ENCODE assay signal across 14 mouse cellular contexts in the genomic region with DNA sequence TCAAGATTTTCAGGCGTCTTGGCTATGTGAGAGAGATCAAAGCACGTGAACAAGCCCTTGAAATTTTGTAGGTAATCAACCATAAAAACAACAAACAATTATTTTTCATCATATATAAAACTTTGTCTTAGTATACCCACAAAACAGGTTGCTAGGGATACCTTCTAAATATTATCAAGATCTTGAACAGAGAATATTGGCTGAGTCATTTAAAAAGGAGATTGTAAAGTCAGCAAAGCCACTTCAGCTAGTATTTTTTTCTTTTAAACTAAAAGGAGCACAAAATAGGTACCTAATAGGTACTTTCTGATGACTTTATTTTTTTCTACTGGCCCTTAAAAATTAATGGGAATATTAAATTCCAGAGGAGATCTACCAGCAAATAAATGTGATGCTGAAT. TPM values are rescaled to one million over a fixed set of nuclear protein-coding genes. Genes with fewer than 3 reads are reported as not detected.
DNase-seq lines count a peak whose midpoint lies in the region; ATAC-seq and TF ChIP-seq lines count a peak whose summit lies in the region.
"Had no signal": no experiment of that assay in that cellular context is flagged by ENCODE, and none has a peak within 500 bp of the region (broad histone marks: within the 10 kb centered on the region; RNA-seq: fewer than 3 reads in every experiment).

No protein-coding gene starts in this region.

- dilution Hi-C loops in CH12.LX (cut with MboI; ENCODE audit: extremely low pct_ligation_motif_present, extremely low pct_unique_long_range_greater_than_20kb, low sequenced_read_pairs), result no loop called here

- 0 out of 2 replicates have a peak overlapping the region, but pooled peaks have one; percentile 0 for H3K4me2 ChIP-seq in heart, embryonic 15.5 days
- peak overlapping the region; percentile 95 for H3K4me2 ChIP-seq in CH12.LX (ENCODE audit: insufficient read depth, low read depth, poor library complexity, severe bottlenecking)
- H3K4me2 ChIP-seq in forebrain, embryonic 15.5 days (replicated peaks), result peak overlapping the region; percentile 78; the same call in 1 of the 2 replicates
- peak overlapping the region; percentile 65 for H3K4me2 ChIP-seq in midbrain, embryonic 14.5 days (ENCODE audit: low read length)
- H3K4me2 ChIP-seq: embryonic facial prominence, embryonic 12.5 days; intestine, embryonic 15.5 days had no signal

- H3K9me3 ChIP-seq in heart, embryonic 15.5 days (replicated peaks), result no peaks in the 10 kb centered on the region
- no peaks in the 10 kb centered on the region for H3K9me3 ChIP-seq in CH12.LX (replicated peaks; ENCODE audit: low read length)
- no peaks in the 10 kb centered on the region for H3K9me3 ChIP-seq in forebrain, embryonic 15.5 days
- H3K9me3 ChIP-seq in midbrain, embryonic 14.5 days (ENCODE audit: control insufficient read depth, low read length), result no peaks in the 10 kb centered on the region
- H3K9me3 ChIP-seq: embryonic facial prominence, embryonic 12.5 days; intestine, embryonic 15.5 days had no signal

- peaks cover 52% of the 10 kb centered on the region for H3K79me2 ChIP-seq in CH12.LX (replicated peaks; ENCODE audit: control insufficient read depth, extremely low read depth, insufficient read depth, poor library complexity, severe bottlenecking)

- H3K9ac ChIP-seq in heart, embryonic 15.5 days, result no peak overlapping the region
- H3K9ac ChIP-seq in CH12.LX (ENCODE audit: insufficient read depth, low read depth), result peak overlapping the region; percentile 95; the same call in 1 of the 2 replicates
- 0 out of 2 replicates have a peak overlapping the region, but pooled peaks have one; percentile 24 for H3K9ac ChIP-seq in forebrain, embryonic 15.5 days (replicated peaks)
- H3K9ac ChIP-seq in midbrain, embryonic 14.5 days (replicated peaks; ENCODE audit: low read length), result no peak overlapping the region
- H3K9ac ChIP-seq: embryonic facial prominence, embryonic 12.5 days; intestine, embryonic 15.5 days; lung, embryonic 14.5 days had no signal

- TF ChIP-seq POLR2A in CH12.LX (IDR thresholded peaks at IDR 0.05; ENCODE audit: low read depth, low read length), result no peak

- no peaks in the 10 kb centered on the region for H3K27me3 ChIP-seq in heart, embryonic 15.5 days
- H3K27me3 ChIP-seq in CH12.LX (replicated peaks), result no peaks in the 10 kb centered on the region
- H3K27me3 ChIP-seq in forebrain, embryonic 15.5 days, result no peaks in the 10 kb centered on the region
- H3K27me3 ChIP-seq in midbrain, embryonic 14.5 days (ENCODE audit: control insufficient read depth, insufficient read depth, low read length), result no peaks in the 10 kb centered on the region
- H3K27me3 ChIP-seq: embryonic facial prominence, embryonic 12.5 days; intestine, embryonic 15.5 days had no signal

- intact Hi-C loops in gastrocnemius, postnatal 36 days (cut with DNase I), result no loop called here

- no peak for TF ChIP-seq EP300 in CH12.LX (IDR thresholded peaks at IDR 0.05; ENCODE audit: low read length)

- no peak for ATAC-seq in heart, embryonic 15.5 days (replicated peaks; ENCODE audit: insufficient number of reproducible peaks, insufficient read depth, low FRiP score, low read depth)
- no peak for ATAC-seq in forebrain, embryonic 15.5 days (replicated peaks)
- no peak for ATAC-seq in midbrain, embryonic 14.5 days (ENCODE audit: low FRiP score, low TSS enrichment)
- ATAC-seq: intestine, embryonic 15.5 days had no signal

- peaks cover 16% of the 10 kb centered on the region for H3K4me1 ChIP-seq in heart, embryonic 15.5 days (replicated peaks)
- H3K4me1 ChIP-seq in CH12.LX (ENCODE audit: control insufficient read depth in 1 of 2, insufficient read depth in 2 of 2), result peaks cover 0 to 39% of the 10 kb centered on the region in 2 experiments; a peak in 2 of 4 replicates
- peaks cover 25% of the 10 kb centered on the region for H3K4me1 ChIP-seq in forebrain, embryonic 15.5 days
- H3K4me1 ChIP-seq in midbrain, embryonic 14.5 days (ENCODE audit: control insufficient read depth, insufficient read depth, low read length), result peaks cover 16% of the 10 kb centered on the region

- 87% methylated on average over 2 of the region's 2 CpGs for WGBS in heart, embryonic 15.5 days
- WGBS in forebrain, embryonic 15.5 days, result 69% methylated on average over 2 of the region's 2 CpGs
- 77% methylated on average over 2 of the region's 2 CpGs for WGBS in midbrain, embryonic 14.5 days

- no peak overlapping the region for H3K4me3 ChIP-seq in heart, embryonic 15.5 days
- peak overlapping the region; percentile 46 to 100 (median 95) for H3K4me3 ChIP-seq in CH12.LX (replicated peaks in 1 of 3; ENCODE audit: low read depth in 2 of 3, low read length in 2 of 3, poor library complexity in 1 of 3)
- no peak overlapping the region for H3K4me3 ChIP-seq in forebrain, embryonic 15.5 days
- H3K4me3 ChIP-seq in midbrain, embryonic 14.5 days (replicated peaks; ENCODE audit: low read depth, low read length), result no peak overlapping the region
- H3K4me3 ChIP-seq: embryonic facial prominence, embryonic 12.5 days; intestine, embryonic 15.5 days had no signal

- in situ Hi-C loops in CH12.LX (cut with MboI; ENCODE audit: low pct_ligation_motif_present, low pct_unique_long_range_greater_than_20kb, low sequenced_read_pairs), result no loop called here

- no peak overlapping the region for H3K27ac ChIP-seq in heart, embryonic 15.5 days
- H3K27ac ChIP-seq in CH12.LX (ENCODE audit: insufficient read depth, low read depth), result no peak overlapping the region; the same call in 1 of the 2 replicates
- H3K27ac ChIP-seq in forebrain, embryonic 15.5 days (replicated peaks), result no peak overlapping the region
- H3K27ac ChIP-seq in midbrain, embryonic 14.5 days (replicated peaks; ENCODE audit: low read depth, low read length), result no peak overlapping the region
- H3K27ac ChIP-seq: embryonic facial prominence, embryonic 12.5 days; intestine, embryonic 15.5 days had no signal

- TF ChIP-seq CTCF in CH12.LX (conservative IDR thresholded peaks at IDR 0.05 in 1 of 2, IDR thresholded peaks at IDR 0.05 in 1 of 2; ENCODE audit: low read depth in 2 of 2, low read length in 2 of 2), result no peak

- DNase-seq in heart, adult 11 months, result no peak
- no peak for DNase-seq in CH12.LX (ENCODE audit: extremely low read depth)
- no peak for DNase-seq in midbrain, embryonic 14.5 days
- no peak for DNase-seq in retina, embryonic 14.5 days (ENCODE audit: low spot score)
- no peak for DNase-seq in gastrocnemius, postnatal 36 days
- DNase-seq: adrenal gland, postnatal 14 days; cerebellum, postnatal 36 days; heart, postnatal 10 days; left cerebral cortex, postnatal 4 days; lung, embryonic 14.5 days had no signal

- TF ChIP-seq RAD21 in CH12.LX (IDR thresholded peaks at IDR 0.05; ENCODE audit: low read depth, low read length), result no peak

- H3K36me3 ChIP-seq in heart, embryonic 15.5 days, result no peaks in the 10 kb centered on the region
- peaks cover 0 to 2% of the 10 kb centered on the region in 2 experiments for H3K36me3 ChIP-seq in CH12.LX (replicated peaks in 1 of 2; ENCODE audit: control insufficient read depth in 1 of 2, insufficient read depth in 1 of 2, low read length in 1 of 2)
- no peaks in the 10 kb centered on the region for H3K36me3 ChIP-seq in forebrain, embryonic 15.5 days
- H3K36me3 ChIP-seq in midbrain, embryonic 14.5 days (ENCODE audit: control insufficient read depth, insufficient read depth, low read length), result no peaks in the 10 kb centered on the region
- H3K36me3 ChIP-seq: embryonic facial prominence, embryonic 12.5 days; intestine, embryonic 15.5 days had no signal

TF ChIP-seq in CH12.LX, 34 proteins besides CTCF, POLR2A, EP300 and RAD21:
- no peak for TF ChIP-seq MEF2A (IDR thresholded peaks at IDR 0.05; ENCODE audit: borderline replicate concordance, low read depth, low read length)
- TF ChIP-seq MAFK (IDR thresholded peaks at IDR 0.05; ENCODE audit: insufficient replicate concordance, low read length), result peak; percentile 61; the same call in 1 of the 2 replicates
- TF ChIP-seq SIN3A (IDR thresholded peaks at IDR 0.05; ENCODE audit: low read length), result no peak
- no peak for TF ChIP-seq ZNF384 (IDR thresholded peaks at IDR 0.05; ENCODE audit: low read depth, low read length)
- no peak for TF ChIP-seq NRF1 (IDR thresholded peaks at IDR 0.05; ENCODE audit: low read depth, low read length)
- no peak for TF ChIP-seq ELF1 (IDR thresholded peaks at IDR 0.05; ENCODE audit: low read depth, low read length)
- no peak for TF ChIP-seq MAX (IDR thresholded peaks at IDR 0.05; ENCODE audit: low read length)
- no peak; the same call in 1 of the 2 replicates for TF ChIP-seq MXI1 (IDR thresholded peaks at IDR 0.05; ENCODE audit: low read depth, low read length)

RNA-seq across cellular contexts. Expression of a gene that starts 2.5 kb away (rescaled TPM):
- 15.0 and 16.7 TPM in 2 replicates for polyA plus RNA-seq in heart, embryonic 15.5 days (2015; fragmentation: Nextera tagmentation; extraction: Ambion mirVana)
- 45.2 and 47.6 TPM in 2 replicates for total RNA-seq in CH12.LX (2012; rRNA removed)
- total RNA-seq in CH12.LX (2014; rRNA removed), result 32.9 and 33.2 TPM in 2 replicates
- 35.4 and 42.1 TPM in 2 replicates for polyA plus RNA-seq in CH12.LX (2012; ENCODE audit: insufficient read length, low read depth)
- polyA plus RNA-seq in forebrain, embryonic 15.5 days (2015; fragmentation: Nextera tagmentation; extraction: Ambion mirVana), result 50.6 and 53.3 TPM in 2 replicates
- polyA plus RNA-seq in midbrain, embryonic 14.5 days (2014; fragmentation: Nextera tagmentation; extraction: Ambion mirVana), result 48.3 and 64.1 TPM in 2 replicates
- 10 to 100 TPM; 27.7 to 32.1 TPM for total RNA-seq in gastrocnemius, postnatal 36 days (2021)

Comparison
In these comparisons a context has a peak if more than half of its experiments do, and no peak if none do; other contexts are left out.
1. H3K4me2 ChIP-seq: peak in every context shown above with its lines; median percentile 95 in CH12.LX; 78 in forebrain, embryonic 15.5 days; 65 in midbrain, embryonic 14.5 days; 0 in heart, embryonic 15.5 days.
2. H3K4me3 ChIP-seq: peak in CH12.LX (3 of 3); none in heart, embryonic 15.5 days (single experiment), forebrain, embryonic 15.5 days (single experiment) and midbrain, embryonic 14.5 days (single experiment).
3. H3K9ac ChIP-seq: peak in CH12.LX (single experiment) and forebrain, embryonic 15.5 days (single experiment); none in heart, embryonic 15.5 days (single experiment) and midbrain, embryonic 14.5 days (single experiment).